Mouse (Mus musculus): ENCODE measurements at regions not wholly inside any gene's neighbourhood (a gene's known extent, or its start where the extent isn't known, plus 50 kb on each side); places are given as distances from the start of the nearest gene placed in this dataset.

GRCm38 (mm10) chr8:98053651-98054050 is 1362.6 kb downstream of the Cdh8 start:
- Histone ChIP-seq H3K36me3 (ENCODE audit: control insufficient read depth in 1 of 2, insufficient read depth in 2 of 2, low read length in 2 of 2) (peaks cover 0 to 22% of the 10 kb centered on the region in 2 experiments; a peak in 2 of 4 replicates), H3K4me3 (ENCODE audit: control insufficient read depth in 1 of 2, insufficient read depth in 1 of 2, low read depth in 2 of 2, low read length in 2 of 2) (no peak overlapping the region), H3K27ac (ENCODE audit: control insufficient read depth, low read depth, low read length) (peak overlapping the region; percentile 54), H3K9me3 (replicated peaks; ENCODE audit: insufficient read depth, low read length) (no peaks in the 10 kb centered on the region), H3K79me2 (ENCODE audit: control insufficient read depth, insufficient read depth, low read length, poor library complexity) (no peaks in the 10 kb centered on the region), H3K9ac (ENCODE audit: control insufficient read depth, low read depth, low read length, poor library complexity, severe bottlenecking) (no peak overlapping the region), H3K27me3 (ENCODE audit: control insufficient read depth in 1 of 2, insufficient read depth in 2 of 2, low read length in 2 of 2) (no peaks in the 10 kb centered on the region), H3K4me1 (ENCODE audit: control insufficient read depth in 1 of 2, insufficient read depth in 2 of 2, low read length in 2 of 2) (peaks cover 16 to 19% of the 10 kb centered on the region in 2 experiments)
- TF ChIP-seq CTCF (IDR thresholded peaks at IDR 0.05 in 2 of 3, conservative IDR thresholded peaks at IDR 0.05 in 1 of 3; ENCODE audit: control insufficient read depth in 1 of 3, insufficient read depth in 1 of 3, low read depth in 2 of 3, low read length in 3 of 3, poor library complexity in 1 of 3, severe bottlenecking in 1 of 3) = no peak
- TF ChIP-seq MXI1 (IDR thresholded peaks at IDR 0.05; ENCODE audit: low read depth, low read length) = no peak
- TF ChIP-seq ZNF384 (IDR thresholded peaks at IDR 0.05; ENCODE audit: low read depth, low read length) = no peak
- peak; percentile 69; the same call in 1 of the 2 replicates for TF ChIP-seq MEF2A (IDR thresholded peaks at IDR 0.05; ENCODE audit: extremely low read depth, insufficient replicate concordance, low read depth, low read length, poor library complexity, severe bottlenecking)
- no peak for TF ChIP-seq RAD21 (IDR thresholded peaks at IDR 0.05; ENCODE audit: low read depth, low read length)
- peak; percentile 77 for TF ChIP-seq TCF12 (IDR thresholded peaks at IDR 0.05; ENCODE audit: low read depth, low read length)
- no peak for TF ChIP-seq GABPA (IDR thresholded peaks at IDR 0.05; ENCODE audit: low read depth, low read length)
- TF ChIP-seq TAL1 (IDR thresholded peaks at IDR 0.05; ENCODE audit: low read length) = no peak
- no peak for TF ChIP-seq BHLHE40 (IDR thresholded peaks at IDR 0.05; ENCODE audit: borderline replicate concordance, low read depth, low read length)
- TF ChIP-seq SIN3A (IDR thresholded peaks at IDR 0.05; ENCODE audit: low read length) = no peak
- TF ChIP-seq GATA1 (IDR thresholded peaks at IDR 0.05; ENCODE audit: low read depth, low read length) = peak; percentile 69
- TF ChIP-seq MYC (IDR thresholded peaks at IDR 0.05; ENCODE audit: low read depth, low read length) = no peak
- TF ChIP-seq RCOR1 (IDR thresholded peaks at IDR 0.05; ENCODE audit: low read depth, low read length) = no peak
- TF ChIP-seq USF2 (IDR thresholded peaks at IDR 0.05; ENCODE audit: borderline replicate concordance in 1 of 2, insufficient read depth in 1 of 2, low read depth in 1 of 2, low read length in 2 of 2) = no peak
- TF ChIP-seq KAT2A (conservative IDR thresholded peaks at IDR 0.05; ENCODE audit: low read depth, low read length) = no peak
- no peak for TF ChIP-seq POLR2A (IDR thresholded peaks at IDR 0.05; ENCODE audit: control insufficient read depth in 1 of 2, insufficient read depth in 1 of 2, low read depth in 1 of 2, low read length in 2 of 2, poor library complexity in 1 of 2)
- TF ChIP-seq SMC3 (IDR thresholded peaks at IDR 0.05; ENCODE audit: low read depth, low read length) = no peak
- no peak for TF ChIP-seq ZC3H11A (IDR thresholded peaks at IDR 0.05; ENCODE audit: low read depth, low read length)
- peak; percentile 28; the same call in 1 of the 2 replicates for TF ChIP-seq MYB (IDR thresholded peaks at IDR 0.05; ENCODE audit: low read depth, low read length)
- no peak for TF ChIP-seq NRF1 (IDR thresholded peaks at IDR 0.05; ENCODE audit: insufficient read depth, low read depth, low read length, poor library complexity, severe bottlenecking)
- TF ChIP-seq CHD1 (IDR thresholded peaks at IDR 0.05; ENCODE audit: low read depth, low read length) = no peak
- TF ChIP-seq ZMIZ1 (IDR thresholded peaks at IDR 0.05; ENCODE audit: low read depth, low read length) = no peak
- TF ChIP-seq ETS1 (IDR thresholded peaks at IDR 0.05; ENCODE audit: low read depth, low read length) = peak; percentile 76
- TF ChIP-seq MAZ (IDR thresholded peaks at IDR 0.05; ENCODE audit: low read depth, low read length) = no peak
- TF ChIP-seq EP300 (IDR thresholded peaks at IDR 0.05; ENCODE audit: low read depth in 1 of 2, low read length in 2 of 2) = peak; percentile 77 to 85
- no peak for TF ChIP-seq POLR2AphosphoS2 (IDR thresholded peaks at IDR 0.05; ENCODE audit: low read length)
- TF ChIP-seq POLR2AphosphoS5 (IDR thresholded peaks at IDR 0.05; ENCODE audit: borderline replicate concordance, low read depth, low read length) = no peak
- no peak for TF ChIP-seq ELF1 (IDR thresholded peaks at IDR 0.05; ENCODE audit: low read depth, low read length)
- no peak for TF ChIP-seq ZKSCAN1 (IDR thresholded peaks at IDR 0.05; ENCODE audit: low read depth, low read length)
- TF ChIP-seq JUND (IDR thresholded peaks at IDR 0.05; ENCODE audit: low read depth, low read length) = no peak
- peak; percentile 49 for DNase-seq (ENCODE audit: low read depth, low spot score)

All from MEL (cell line).